Mouse (Mus musculus): ENCODE measurements around the gene Kmt2c.

- no peak for TF ChIP-seq CTCF (conservative IDR thresholded peaks at IDR 0.05 in 1 of 2, IDR thresholded peaks at IDR 0.05 in 1 of 2; ENCODE audit: low read depth in 2 of 2, low read length in 2 of 2)
- no peak for TF ChIP-seq TCF12 (IDR thresholded peaks at IDR 0.05; ENCODE audit: low read depth, low read length)
- no peak for TF ChIP-seq RAD21 (IDR thresholded peaks at IDR 0.05; ENCODE audit: low read depth, low read length)
- no peak for TF ChIP-seq JUND (conservative IDR thresholded peaks at IDR 0.05; ENCODE audit: low read depth, low read length)
- no peak for TF ChIP-seq MAFK (IDR thresholded peaks at IDR 0.05; ENCODE audit: insufficient replicate concordance, low read length)
- no peak for TF ChIP-seq POLR2A (IDR thresholded peaks at IDR 0.05; ENCODE audit: low read depth, low read length)
- no peak for TF ChIP-seq CHD2 (IDR thresholded peaks at IDR 0.05; ENCODE audit: low read length)
- no peak for TF ChIP-seq KAT2A (IDR thresholded peaks at IDR 0.05; ENCODE audit: insufficient replicate concordance, low read length)
- TF ChIP-seq POLR2AphosphoS2 (IDR thresholded peaks at IDR 0.05; ENCODE audit: low read depth, low read length): no peak
- no peak for TF ChIP-seq EP300 (IDR thresholded peaks at IDR 0.05; ENCODE audit: low read length)
- TF ChIP-seq MAX (IDR thresholded peaks at IDR 0.05; ENCODE audit: low read length): no peak
- TF ChIP-seq NRF1 (IDR thresholded peaks at IDR 0.05; ENCODE audit: low read depth, low read length): no peak
- no peak for TF ChIP-seq USF1 (IDR thresholded peaks at IDR 0.05; ENCODE audit: low read depth, low read length)
- TF ChIP-seq MAZ (IDR thresholded peaks at IDR 0.05; ENCODE audit: low read depth, low read length): no peak
These were observed 61.1 kb downstream of the Kmt2c start for GRCm38 (mm10) chr5:25437508-25437907.
